Mouse (Mus musculus): ENCODE measurements around the gene Sertad1.

DNA sequence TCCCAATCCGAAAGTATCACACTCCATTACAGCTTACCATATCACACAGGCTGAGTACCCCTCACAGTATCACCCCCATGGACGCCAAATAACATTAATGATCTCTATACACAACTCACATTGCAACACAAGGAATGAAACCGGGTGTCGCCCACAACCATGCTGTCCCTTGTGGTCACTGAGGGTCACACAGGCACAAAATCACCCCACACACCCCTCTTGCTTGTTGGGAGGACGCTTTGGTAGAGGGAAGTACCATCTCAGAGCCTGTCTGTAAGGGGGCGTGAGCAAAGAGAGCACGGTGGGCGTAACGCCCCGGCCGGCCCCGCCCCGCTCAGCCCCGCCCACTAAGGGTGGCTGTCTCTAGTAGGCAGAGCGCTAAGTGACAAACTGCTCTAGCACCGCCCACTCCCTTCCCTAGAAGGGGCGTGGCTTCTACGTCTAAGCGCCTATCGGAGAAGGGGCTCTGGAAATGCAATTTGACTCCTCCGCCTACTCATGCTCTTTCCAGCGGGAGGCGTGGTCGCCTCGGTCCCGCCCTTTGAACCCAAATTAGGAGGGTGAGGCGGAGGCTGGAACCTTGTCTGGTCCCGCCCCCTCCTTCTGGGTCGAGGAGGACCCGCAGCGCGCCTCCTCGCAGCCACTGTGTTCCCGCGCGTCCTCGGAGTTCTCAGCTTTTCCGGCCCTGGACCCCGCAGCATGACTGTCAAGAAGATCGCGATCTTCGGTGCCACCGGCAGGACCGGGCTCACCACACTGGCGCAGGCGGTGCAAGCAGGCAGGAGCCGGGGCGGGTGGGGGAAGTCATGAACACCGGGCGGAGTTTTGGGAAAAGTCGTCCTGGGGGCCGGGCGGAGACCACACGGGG lies 39.1 kb upstream of the Sertad1 start, which contains the start of the genes Sptbn4 and Blvrb:
- TF ChIP-seq CTCF (IDR thresholded peaks at IDR 0.05; ENCODE audit: borderline replicate concordance, control insufficient read depth, extremely low read depth, insufficient read depth, low read length, poor library complexity): 0 out of 2 replicates have a peak, but pooled peaks have one; percentile 41
- TF ChIP-seq POLR2A (IDR thresholded peaks at IDR 0.05; ENCODE audit: control insufficient read depth, extremely low read depth, insufficient read depth, low read length, poor library complexity): peak; percentile 48; the same call in 1 of the 2 replicates

Measured in thymus, adult 2 months (tissue).